ENCODE assay signal across 9 mouse cellular contexts in genomic region chr4:106318208-106318607, GRCm38 (mm10). TPM values are rescaled to one million over a fixed set of nuclear protein-coding genes. Genes with fewer than 3 reads are reported as not detected.
DNase-seq lines count a peak whose midpoint lies in the region; ATAC-seq and TF ChIP-seq lines count a peak whose summit lies in the region.
"Had no signal": no experiment of that assay in that cellular context is flagged by ENCODE, and none has a peak within 500 bp of the region (broad histone marks: within the 10 kb centered on the region; RNA-seq: fewer than 3 reads in every experiment).

No protein-coding gene starts in this region.

- H3K36me3 ChIP-seq in lung, postnatal 0 days (ENCODE audit: insufficient read depth, low read length): no peaks in the 10 kb centered on the region
- peaks cover 13% of the 10 kb centered on the region for H3K36me3 ChIP-seq in forebrain, embryonic 10.5 days (replicated peaks)
- H3K36me3 ChIP-seq in limb, embryonic 12.5 days: no peaks in the 10 kb centered on the region
- H3K36me3 ChIP-seq in neural tube, embryonic 15.5 days: no peaks in the 10 kb centered on the region

- H3K4me2 ChIP-seq in lung, postnatal 0 days (replicated peaks; ENCODE audit: low read depth, low read length): peak overlapping the region; percentile 87; the same call in 1 of the 2 replicates
- H3K4me2 ChIP-seq in limb, embryonic 12.5 days: peak overlapping the region; percentile 70
- peak overlapping the region; percentile 73 for H3K4me2 ChIP-seq in neural tube, embryonic 15.5 days

- WGBS in lung, postnatal 0 days: 77% methylated on average over 4 of the region's 4 CpGs
- WGBS in lung, adult 2 months: 76% methylated on average over 4 of the region's 4 CpGs
- WGBS in forebrain, embryonic 10.5 days: 88% methylated on average over 4 of the region's 4 CpGs
- WGBS in limb, embryonic 12.5 days: 78% methylated on average over 4 of the region's 4 CpGs
- 79% methylated on average over 4 of the region's 4 CpGs for WGBS in neural tube, embryonic 15.5 days

- TF ChIP-seq EP300 in lung, postnatal 0 days (IDR thresholded peaks at IDR 0.05): no peak

- H3K4me1 ChIP-seq in lung, postnatal 0 days (ENCODE audit: insufficient read depth, low read depth, low read length): peaks cover 10% of the 10 kb centered on the region; the same call in 1 of the 2 replicates
- peaks cover 9% of the 10 kb centered on the region for H3K4me1 ChIP-seq in lung, adult 2 months (ENCODE audit: control insufficient read depth, insufficient read depth, low read length)
- peaks cover 51% of the 10 kb centered on the region for H3K4me1 ChIP-seq in forebrain, embryonic 10.5 days
- H3K4me1 ChIP-seq in limb, embryonic 12.5 days (replicated peaks): peaks cover 37% of the 10 kb centered on the region
- H3K4me1 ChIP-seq in neural tube, embryonic 15.5 days: peaks cover 37% of the 10 kb centered on the region

- H3K9ac ChIP-seq in lung, postnatal 0 days (replicated peaks; ENCODE audit: low read depth): no peak overlapping the region
- H3K9ac ChIP-seq in limb, embryonic 12.5 days (replicated peaks): no peak overlapping the region
- 0 out of 2 replicates have a peak overlapping the region, but pooled peaks have one; percentile 94 for H3K9ac ChIP-seq in neural tube, embryonic 15.5 days (replicated peaks)

- H3K27me3 ChIP-seq in lung, postnatal 0 days (replicated peaks; ENCODE audit: insufficient read depth, low read length): no peaks in the 10 kb centered on the region
- no peaks in the 10 kb centered on the region for H3K27me3 ChIP-seq in forebrain, embryonic 10.5 days (ENCODE audit: poor library complexity, severe bottlenecking)
- H3K27me3 ChIP-seq in limb, embryonic 12.5 days: no peaks in the 10 kb centered on the region
- no peaks in the 10 kb centered on the region for H3K27me3 ChIP-seq in neural tube, embryonic 15.5 days (replicated peaks)

- TF ChIP-seq CTCF in lung, postnatal 0 days (IDR thresholded peaks at IDR 0.05): no peak
- no peak for TF ChIP-seq CTCF in lung, adult 2 months (IDR thresholded peaks at IDR 0.05; ENCODE audit: insufficient read depth, low read length)

- no peak for ATAC-seq in lung, postnatal 0 days
- no peak for ATAC-seq in limb, embryonic 12.5 days (ENCODE audit: insufficient number of reproducible peaks, insufficient read depth, low FRiP score, low TSS enrichment, low read depth)
- ATAC-seq in neural tube, embryonic 15.5 days (ENCODE audit: low FRiP score): no peak

- no peaks in the 10 kb centered on the region for H3K9me3 ChIP-seq in lung, postnatal 0 days (ENCODE audit: low read length)
- H3K9me3 ChIP-seq in forebrain, embryonic 10.5 days: no peaks in the 10 kb centered on the region
- H3K9me3 ChIP-seq in limb, embryonic 12.5 days: no peaks in the 10 kb centered on the region
- no peaks in the 10 kb centered on the region for H3K9me3 ChIP-seq in neural tube, embryonic 15.5 days (replicated peaks)

- TF ChIP-seq POLR2A in lung, adult 2 months (IDR thresholded peaks at IDR 0.05; ENCODE audit: borderline replicate concordance, extremely low read depth, low read depth, low read length): no peak

- H3K4me3 ChIP-seq in lung, postnatal 0 days (ENCODE audit: low read depth, low read length): 0 out of 2 replicates have a peak overlapping the region, but pooled peaks have one; percentile 95
- no peak overlapping the region for H3K4me3 ChIP-seq in lung, adult 2 months (replicated peaks; ENCODE audit: extremely low read depth, low read depth, low read length)
- H3K4me3 ChIP-seq in forebrain, embryonic 10.5 days: peak overlapping the region; percentile 96
- H3K4me3 ChIP-seq in limb, embryonic 12.5 days (replicated peaks): peak overlapping the region; percentile 92; the same call in 1 of the 2 replicates
- peak overlapping the region; percentile 94 for H3K4me3 ChIP-seq in neural tube, embryonic 15.5 days (replicated peaks)

- no peak for DNase-seq in lung, postnatal 0 days (ENCODE audit: low spot score)
- no peak for DNase-seq in lung, adult 2 months
- no peak for DNase-seq in forebrain, embryonic 10.5 days (ENCODE audit: extremely low spot score, low spot score)
- no peak for DNase-seq in right cerebral cortex, postnatal 14 days
- no peak for DNase-seq in right cerebral cortex, postnatal 25 days
- DNase-seq in frontal cortex, postnatal 36 days (ENCODE audit: low spot score in 2 of 2): no peak

- H3K27ac ChIP-seq in lung, postnatal 0 days (ENCODE audit: low read length): no peak overlapping the region
- 0 out of 2 replicates have a peak overlapping the region, but pooled peaks have one; percentile 99 for H3K27ac ChIP-seq in forebrain, embryonic 10.5 days
- no peak overlapping the region for H3K27ac ChIP-seq in limb, embryonic 12.5 days
- H3K27ac ChIP-seq in neural tube, embryonic 15.5 days (replicated peaks): no peak overlapping the region
- H3K27ac ChIP-seq: macrophage had no signal

RNA-seq across cellular contexts. Expression of gene Usp24, which starts 2.2 kb away (rescaled TPM):
- 6.3 and 7.0 TPM in 2 replicates for polyA plus RNA-seq in lung, postnatal 0 days (2015; fragmentation: Nextera tagmentation; extraction: Ambion mirVana)
- 9.0 and 11.1 TPM in 2 replicates for polyA plus RNA-seq in lung, adult 2 months (2012; rRNA removed)
- 7.6 and 8.6 TPM in 2 replicates for polyA plus RNA-seq in forebrain, embryonic 10.5 days (2016; fragmentation: Nextera tagmentation; extraction: Ambion mirVana)
- polyA plus RNA-seq in limb, embryonic 12.5 days (2016; fragmentation: Nextera tagmentation; extraction: Ambion mirVana): 11.2 and 12.4 TPM in 2 replicates
- polyA plus RNA-seq in neural tube, embryonic 15.5 days (2015; fragmentation: Nextera tagmentation; extraction: Ambion mirVana): 7.1 and 7.4 TPM in 2 replicates
